Mouse (Mus musculus) spleen, adult 2 months (tissue): ENCODE measurements around the gene Hs3st6. TPM values are rescaled to one million over a fixed set of nuclear protein-coding genes. Genes with fewer than 3 reads are reported as not detected.

Experiments used
- DNase-seq, 2 experiments: peaks; one replicate each; pipeline versions ENCODE4 v3.0.0 to v3.0.0-alpha.2; 2012 to 2021; ENCODE audit warnings: low spot score in 2 of 2, low read depth in 1 of 2
- H3K27ac ChIP-seq: fragments of 200-500 bp; 2 replicates; pipeline ENCODE4 v1.5.1; 2012; ENCODE audit warnings: low read length, inconsistent platforms; ENCODE audit not compliant: insufficient read depth
- H3K27me3 ChIP-seq: fragments of 200-500 bp; 2 replicates; pipeline ENCODE4 v1.6.1; 2012; ENCODE audit warnings: mild to moderate bottlenecking, moderate library complexity, low read length, inconsistent platforms; ENCODE audit not compliant: control insufficient read depth, insufficient read depth
- H3K36me3 ChIP-seq: fragments of 200-500 bp; 2 replicates; pipeline ENCODE4 v1.6.1; 2012; ENCODE audit warnings: mild to moderate bottlenecking, low read length, inconsistent platforms; ENCODE audit not compliant: control insufficient read depth, insufficient read depth
- H3K4me1 ChIP-seq: fragments of 200-500 bp; 2 replicates; pipeline ENCODE4 v1.6.1; 2011; ENCODE audit warnings: inconsistent platforms; ENCODE audit not compliant: control insufficient read depth, insufficient read depth, insufficient read length
- H3K4me3 ChIP-seq: fragments of 200-500 bp; 2 replicates; pipeline ENCODE4 v1.5.1; 2011; ENCODE audit warnings: mild to moderate bottlenecking, inconsistent platforms; ENCODE audit not compliant: insufficient read depth, insufficient read length; ENCODE audit errors: extremely low read depth
- CTCF ChIP-seq: fragments of 200-500 bp; IDR thresholded peaks from 2 replicates; pipeline ENCODE4 v1.5.1; 2011; ENCODE audit warnings: mild to moderate bottlenecking, inconsistent platforms; ENCODE audit not compliant: insufficient read depth, insufficient read length, insufficient replicate concordance; ENCODE audit errors: extremely low read depth
- POLR2A ChIP-seq: fragments of 200-500 bp; IDR thresholded peaks from 2 replicates; pipeline ENCODE4 v1.6.1; 2011; ENCODE audit warnings: low read depth, low read length, inconsistent platforms
- WGBS: fragments of 180-500 bp; shearing (Covaris S2); methylation state at CpG from one replicate; pipeline ENCODE4 v1.1.7; 2018; 5-methylcytosine and 5-hydroxymethylcytosine counted together
- polyA plus RNA-seq: library from polyadenylated mRNA; depleted of rRNA; stranded (reverse); fragments of >200 nt; gene quantifications from 2 replicates; pipeline ENCODE4 v1.2.3, GENCODE M21; 2012

The Hs3st6 gene
- polyA plus RNA-seq, 1 experiment = 0.42 TPM

- H3K27me3 ChIP-seq = no peaks in the 10 kb centered on the region
- TF ChIP-seq CTCF (no peak), POLR2A (no peak)
- H3K27ac ChIP-seq = peak overlapping the region; percentile 89; the same call in 1 of the 2 replicates
- WGBS = 3% methylated on average over 12 of the region's 12 CpGs
- H3K36me3 ChIP-seq = peaks cover 12% of the 10 kb centered on the region
- H3K4me1 ChIP-seq = peaks cover 7% of the 10 kb centered on the region
- H3K4me3 ChIP-seq = peak overlapping the region; percentile 98
- DNase-seq = no peak
Observed at GRCm38 (mm10) chr17:24723122-24723880, 29.5 kb upstream of the Hs3st6 start.

- under 1% methylated on average over 15 of the region's 15 CpGs for WGBS
- peak overlapping the region; percentile 98 for H3K4me3 ChIP-seq
- H3K27me3 ChIP-seq = no peaks in the 10 kb centered on the region
- H3K27ac ChIP-seq = peak overlapping the region; percentile 89
- TF ChIP-seq POLR2A = no peak
- TF ChIP-seq CTCF = no peak
- peaks cover 7% of the 10 kb centered on the region for H3K4me1 ChIP-seq
- peaks cover 12% of the 10 kb centered on the region for H3K36me3 ChIP-seq
- DNase-seq = no peak
Observed at GRCm38 (mm10) chr17:24723881-24724180, 29.0 kb upstream of the Hs3st6 start.

DNA sequence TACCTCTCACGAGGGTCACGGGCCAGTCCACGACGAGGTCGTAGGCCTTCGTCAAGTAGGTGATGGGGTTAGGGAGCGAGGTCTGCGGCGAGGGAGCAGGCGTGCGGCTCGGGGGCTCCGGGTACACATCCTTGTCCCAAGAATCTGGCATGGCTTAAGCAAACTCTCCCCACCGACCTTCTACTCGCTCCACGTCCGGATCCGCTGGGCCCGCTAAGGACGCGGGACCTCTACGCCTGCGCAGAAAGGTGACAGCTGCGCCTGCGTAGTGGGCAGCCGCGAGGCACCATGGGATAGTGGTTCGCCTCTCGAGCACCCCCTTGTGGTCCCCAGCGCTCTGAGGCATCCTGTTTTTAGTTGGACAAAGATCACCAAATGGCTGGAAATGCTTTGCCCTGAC is 28.6 kb upstream of the Hs3st6 start, which contains the start of gene Ndufb10:
Gene Ndufb10 (minus strand): TSS at position 295 of the 400 bp plus-strand sequence.
- WGBS = 0% methylated on average over 30 of the region's 30 CpGs

GRCm38 (mm10) chr17:24725637-24726390 is 27.0 kb upstream of the Hs3st6 start:
- no peak overlapping the region for H3K4me3 ChIP-seq
- no peaks in the 10 kb centered on the region for H3K27me3 ChIP-seq
- peaks cover 10% of the 10 kb centered on the region for H3K36me3 ChIP-seq
- H3K27ac ChIP-seq = no peak overlapping the region
- peaks cover 7% of the 10 kb centered on the region for H3K4me1 ChIP-seq
- WGBS = 75% methylated on average over 3 of the region's 3 CpGs
- no peak for TF ChIP-seq POLR2A
- no peak for TF ChIP-seq CTCF
- DNase-seq = no peak

More for the DNA sequence above, 28.6 kb upstream of the Hs3st6 start, which contains the start of gene Ndufb10:
- Histone ChIP-seq H3K4me1 (peaks cover 7% of the 10 kb centered on the region), H3K4me3 (peak within 1 kb of the TSS; percentile 98), H3K27me3 (no peaks in the 10 kb centered on the region), H3K27ac (peak within 1 kb of the TSS; percentile 89), H3K36me3 (peaks cover 12% of the 10 kb centered on the region)
- peak; percentile 82 to 93 for DNase-seq
- TF ChIP-seq CTCF = peak; percentile 94
- peak; percentile 93 for TF ChIP-seq POLR2A

GRCm38 (mm10) chr17:24727618-24728017 is 25.2 kb upstream of the Hs3st6 start, which contains the start of gene Rpl3l:
TSS of gene Rpl3l (plus strand) at chr17:24727820.
- DNase-seq = no peak
- H3K4me3 ChIP-seq = no peak within 1 kb of the TSS
- WGBS = 91% methylated on average over 2 of the region's 2 CpGs
- peaks cover 7% of the 10 kb centered on the region; the same call in 1 of the 2 replicates for H3K4me1 ChIP-seq
- no peak within 1 kb of the TSS for H3K27ac ChIP-seq
- H3K27me3 ChIP-seq = no peaks in the 10 kb centered on the region
- TF ChIP-seq CTCF (no peak), POLR2A (no peak)
- no peaks in the 10 kb centered on the region for H3K36me3 ChIP-seq

GRCm38 (mm10) chr17:24728184-24728583 is 24.6 kb upstream of the Hs3st6 start:
- Histone ChIP-seq H3K36me3 (no peaks in the 10 kb centered on the region), H3K27me3 (no peaks in the 10 kb centered on the region), H3K4me1 (peaks cover 5% of the 10 kb centered on the region; the same call in 1 of the 2 replicates), H3K4me3 (no peak overlapping the region), H3K27ac (no peak overlapping the region)
- 86% methylated on average over 17 of the region's 17 CpGs for WGBS
- TF ChIP-seq POLR2A (no peak), CTCF (no peak)
- DNase-seq = no peak
